Comparison of ENCODE assay signal across 16 mouse cellular contexts in genomic region chr1:58113441-58113840, GRCm38 (mm10). TPM values are rescaled to one million over a fixed set of nuclear protein-coding genes. Genes with fewer than 3 reads are reported as not detected.
DNase-seq lines count a peak whose midpoint lies in the region; ATAC-seq and TF ChIP-seq lines count a peak whose summit lies in the region.
"Had no signal": no experiment of that assay in that cellular context is flagged by ENCODE, and none has a peak within 500 bp of the region (broad histone marks: within the 10 kb centered on the region; RNA-seq: fewer than 3 reads in every experiment).

No protein-coding gene starts in this region.

- ATAC-seq in kidney, embryonic 15.5 days (replicated peaks; ENCODE audit: low FRiP score), result no peak
- peak; percentile 32; the same call in 1 of the 2 replicates for ATAC-seq in liver, postnatal 0 days
- ATAC-seq in liver, embryonic 11.5 days (replicated peaks; ENCODE audit: low FRiP score), result no peak
- peak; percentile 83 for ATAC-seq in megakaryocyte, adult 5-6 weeks (ENCODE audit: poor library complexity, severe bottlenecking)
- no peak for ATAC-seq in midbrain, embryonic 16.5 days
- ATAC-seq: intestine, embryonic 16.5 days had no signal

- peak overlapping the region; percentile 40 for H3K4me2 ChIP-seq in kidney, embryonic 15.5 days
- H3K4me2 ChIP-seq in liver, postnatal 0 days (ENCODE audit: low read depth, low read length), result peak overlapping the region; percentile 66
- no peak overlapping the region for H3K4me2 ChIP-seq in liver, embryonic 11.5 days
- H3K4me2 ChIP-seq in midbrain, embryonic 16.5 days (ENCODE audit: low read length), result no peak overlapping the region
- H3K4me2 ChIP-seq: liver, embryonic 13.5 days had no signal

- H3K9me3 ChIP-seq in kidney, embryonic 15.5 days (replicated peaks), result no peaks in the 10 kb centered on the region
- no peaks in the 10 kb centered on the region for H3K9me3 ChIP-seq in liver, postnatal 0 days (ENCODE audit: low read length)
- no peaks in the 10 kb centered on the region for H3K9me3 ChIP-seq in liver, embryonic 11.5 days (ENCODE audit: control insufficient read depth, low read length)
- no peaks in the 10 kb centered on the region for H3K9me3 ChIP-seq in midbrain, embryonic 16.5 days (replicated peaks; ENCODE audit: control insufficient read depth, low read length, poor library complexity, severe bottlenecking)
- H3K9me3 ChIP-seq: embryonic facial prominence, embryonic 13.5 days; forebrain, embryonic 10.5 days; forebrain, embryonic 15.5 days; heart, embryonic 15.5 days; hindbrain, embryonic 13.5 days; liver, embryonic 13.5 days; lung, embryonic 15.5 days; midbrain, embryonic 10.5 days had no signal

- H3K36me3 ChIP-seq in kidney, embryonic 15.5 days, result no peaks in the 10 kb centered on the region
- H3K36me3 ChIP-seq in liver, postnatal 0 days (replicated peaks; ENCODE audit: insufficient read depth, low read length), result no peaks in the 10 kb centered on the region
- no peaks in the 10 kb centered on the region for H3K36me3 ChIP-seq in liver, embryonic 11.5 days (ENCODE audit: control insufficient read depth, insufficient read depth, low read length)
- no peaks in the 10 kb centered on the region for H3K36me3 ChIP-seq in midbrain, embryonic 16.5 days (ENCODE audit: control insufficient read depth, insufficient read depth, low read length)
- H3K36me3 ChIP-seq: embryonic facial prominence, embryonic 13.5 days; forebrain, embryonic 10.5 days; forebrain, embryonic 15.5 days; heart, embryonic 15.5 days; hindbrain, embryonic 13.5 days; liver, embryonic 13.5 days; lung, embryonic 15.5 days; midbrain, embryonic 10.5 days had no signal

- TF ChIP-seq EP300 in liver, postnatal 0 days (IDR thresholded peaks at IDR 0.05; ENCODE audit: low read depth), result no peak

- peak overlapping the region; percentile 54 for H3K27ac ChIP-seq in kidney, embryonic 15.5 days
- H3K27ac ChIP-seq in liver, postnatal 0 days (ENCODE audit: low read depth), result peak overlapping the region; percentile 61
- H3K27ac ChIP-seq in liver, embryonic 11.5 days (ENCODE audit: low read depth, low read length), result no peak overlapping the region
- no peak overlapping the region for H3K27ac ChIP-seq in midbrain, embryonic 16.5 days (ENCODE audit: low read length)
- H3K27ac ChIP-seq: embryonic facial prominence, embryonic 13.5 days; forebrain, embryonic 10.5 days; forebrain, embryonic 15.5 days; heart, embryonic 15.5 days; hindbrain, embryonic 13.5 days; liver, embryonic 13.5 days; macrophage; midbrain, embryonic 10.5 days had no signal

- no peak for DNase-seq in kidney, postnatal 4 days
- no peak for DNase-seq in liver, postnatal 0 days
- DNase-seq in liver, embryonic 11.5 days (ENCODE audit: low spot score), result no peak

- peaks cover 9% of the 10 kb centered on the region for H3K4me1 ChIP-seq in kidney, embryonic 15.5 days
- H3K4me1 ChIP-seq in liver, postnatal 0 days (ENCODE audit: insufficient read depth), result peaks cover 9% of the 10 kb centered on the region; the same call in 1 of the 2 replicates
- no peaks in the 10 kb centered on the region for H3K4me1 ChIP-seq in liver, embryonic 11.5 days (replicated peaks; ENCODE audit: control insufficient read depth, insufficient read depth, low read length)
- no peaks in the 10 kb centered on the region for H3K4me1 ChIP-seq in midbrain, embryonic 16.5 days (ENCODE audit: control insufficient read depth, insufficient read depth, low read length)
- H3K4me1 ChIP-seq: hindbrain, embryonic 13.5 days; liver, embryonic 13.5 days; midbrain, embryonic 10.5 days had no signal

- no peaks in the 10 kb centered on the region for H3K27me3 ChIP-seq in kidney, embryonic 15.5 days
- no peaks in the 10 kb centered on the region for H3K27me3 ChIP-seq in liver, postnatal 0 days (ENCODE audit: insufficient read depth, low read length)
- no peaks in the 10 kb centered on the region for H3K27me3 ChIP-seq in liver, embryonic 11.5 days (replicated peaks; ENCODE audit: control insufficient read depth, insufficient read depth, low read length)
- no peaks in the 10 kb centered on the region for H3K27me3 ChIP-seq in midbrain, embryonic 16.5 days (ENCODE audit: control insufficient read depth, insufficient read depth, low read depth, low read length)
- H3K27me3 ChIP-seq: embryonic facial prominence, embryonic 13.5 days; forebrain, embryonic 15.5 days; heart, embryonic 15.5 days; hindbrain, embryonic 13.5 days; liver, embryonic 13.5 days; lung, embryonic 15.5 days had no signal

- H3K9ac ChIP-seq in kidney, embryonic 15.5 days, result no peak overlapping the region
- peak overlapping the region; percentile 26; the same call in 1 of the 2 replicates for H3K9ac ChIP-seq in liver, postnatal 0 days (replicated peaks)
- no peak overlapping the region for H3K9ac ChIP-seq in liver, embryonic 11.5 days (ENCODE audit: low read depth, low read length)
- no peak overlapping the region for H3K9ac ChIP-seq in midbrain, embryonic 16.5 days (ENCODE audit: low read depth, low read length)
- H3K9ac ChIP-seq: forebrain, embryonic 15.5 days; heart, embryonic 15.5 days; hindbrain, embryonic 13.5 days; liver, embryonic 13.5 days; lung, embryonic 15.5 days had no signal

- no peak for TF ChIP-seq CTCF in liver, postnatal 0 days (IDR thresholded peaks at IDR 0.05; ENCODE audit: low read depth)

- H3K4me3 ChIP-seq in kidney, embryonic 15.5 days (replicated peaks), result peak overlapping the region; percentile 5; the same call in 1 of the 2 replicates
- H3K4me3 ChIP-seq in liver, postnatal 0 days (ENCODE audit: low read depth, low read length), result peak overlapping the region; percentile 30
- H3K4me3 ChIP-seq in liver, embryonic 11.5 days (ENCODE audit: low read depth, low read length), result no peak overlapping the region
- no peak overlapping the region for H3K4me3 ChIP-seq in midbrain, embryonic 16.5 days (ENCODE audit: low read depth, low read length)
- H3K4me3 ChIP-seq: forebrain, embryonic 10.5 days; forebrain, embryonic 15.5 days; heart, embryonic 15.5 days; hindbrain, embryonic 13.5 days; liver, embryonic 13.5 days; lung, embryonic 15.5 days; midbrain, embryonic 10.5 days had no signal

RNA-seq across cellular contexts. Expression of gene Aox3, which starts 0.5 kb away (rescaled TPM):
- 4.4 and 5.2 TPM in 2 replicates for polyA plus RNA-seq in kidney, embryonic 15.5 days (2015; fragmentation: Nextera tagmentation; extraction: Ambion mirVana)
- 14.3 and 16.9 TPM in 2 replicates for polyA plus RNA-seq in liver, postnatal 0 days (2015; fragmentation: Nextera tagmentation; extraction: Ambion mirVana)
- polyA plus RNA-seq in liver, embryonic 11.5 days (2014; fragmentation: Nextera tagmentation; extraction: Ambion mirVana), result not detected in 2 replicates
- 0.22 and 0.52 TPM in 2 replicates for total RNA-seq in megakaryocyte, adult 5-6 weeks (2015)
- 0.08 and 0.15 TPM in 2 replicates for total RNA-seq in megakaryocyte, adult 5-6 weeks (2017)
- polyA plus RNA-seq in midbrain, embryonic 16.5 days (2015; fragmentation: Nextera tagmentation; extraction: Ambion mirVana), result 0.23 and 0.53 TPM in 2 replicates
- polyA plus RNA-seq: forebrain, embryonic 10.5 days; macrophage had no signal

Comparison
In these comparisons a context has a peak if more than half of its experiments do, and no peak if none do; other contexts are left out.
1. ATAC-seq: peak in liver, postnatal 0 days (single experiment) and megakaryocyte, adult 5-6 weeks (single experiment); none in kidney, embryonic 15.5 days (single experiment), liver, embryonic 11.5 days (single experiment) and midbrain, embryonic 16.5 days (single experiment).
2. H3K27ac ChIP-seq: peak in kidney, embryonic 15.5 days (single experiment) and liver, postnatal 0 days (single experiment); none in liver, embryonic 11.5 days (single experiment) and midbrain, embryonic 16.5 days (single experiment).
3. H3K4me2 ChIP-seq: peak in kidney, embryonic 15.5 days (single experiment) and liver, postnatal 0 days (single experiment); none in liver, embryonic 11.5 days (single experiment) and midbrain, embryonic 16.5 days (single experiment).
4. H3K4me3 ChIP-seq: peak in kidney, embryonic 15.5 days (single experiment) and liver, postnatal 0 days (single experiment); none in liver, embryonic 11.5 days (single experiment) and midbrain, embryonic 16.5 days (single experiment).